Mouse (Mus musculus) cerebellum, adult 18-20 months (tissue): ENCODE measurements around the gene Zfp710.
"Not testable (repeated sequence)": the region's sequence is repeated elsewhere in the genome, so short reads cannot be mapped to it uniquely, and the experiment has no call there.

Experiments
- DNase-seq, 2 experiments: peaks; one replicate each; pipeline ENCODE4 v3.0.0; 2021

Zfp710 gene

GRCm38 (mm10) chr7:80026990-80027635 lies 2.5 kb downstream of the Zfp710 start:
- peak; percentile 52 to 61 for DNase-seq

- peak; percentile 19 to 38 for DNase-seq
Observed at GRCm38 (mm10) chr7:80027636-80028417, 3.2 kb downstream of the Zfp710 start.

- peak; percentile 64 to 74 for DNase-seq
Observed at GRCm38 (mm10) chr7:80028418-80028720, 3.8 kb downstream of the Zfp710 start.

- no peak for DNase-seq
Observed at GRCm38 (mm10) chr7:80030009-80030408, 5.4 kb downstream of the Zfp710 start.

GRCm38 (mm10) chr7:80030486-80030885 lies 5.9 kb downstream of the Zfp710 start:
- DNase-seq: no peak

GRCm38 (mm10) chr7:80030987-80031386 lies 6.4 kb downstream of the Zfp710 start:
- DNase-seq: no peak

- DNase-seq: no peak
Observed at GRCm38 (mm10) chr7:80031478-80031877, 6.9 kb downstream of the Zfp710 start.

- no peak for DNase-seq
Observed at GRCm38 (mm10) chr7:80032216-80033052, 7.8 kb downstream of the Zfp710 start.

- DNase-seq: no peak
Observed at GRCm38 (mm10) chr7:80033064-80033717, 8.6 kb downstream of the Zfp710 start.

- DNase-seq: no peak
Observed at GRCm38 (mm10) chr7:80033771-80034170, 9.2 kb downstream of the Zfp710 start.

- DNase-seq: no peak
Observed at GRCm38 (mm10) chr7:80035086-80035485, 10.5 kb downstream of the Zfp710 start.

- no peak for DNase-seq
Observed at GRCm38 (mm10) chr7:80035748-80036147, 11.1 kb downstream of the Zfp710 start.

GRCm38 (mm10) chr7:80039699-80040098 lies 15.1 kb downstream of the Zfp710 start:
- no peak for DNase-seq

GRCm38 (mm10) chr7:80044170-80044569 lies 19.6 kb downstream of the Zfp710 start:
- no peak for DNase-seq

- no peak for DNase-seq
Observed at GRCm38 (mm10) chr7:80047041-80047440, 22.4 kb downstream of the Zfp710 start.

- DNase-seq: no peak
Observed at GRCm38 (mm10) chr7:80049746-80050145, 25.1 kb downstream of the Zfp710 start.

- not testable (repeated sequence) for DNase-seq
Observed at GRCm38 (mm10) chr7:80050382-80050781, 25.8 kb downstream of the Zfp710 start.

GRCm38 (mm10) chr7:80051835-80052234 lies 27.2 kb downstream of the Zfp710 start:
- DNase-seq: peak in 1 of 2 experiments; percentile 7

- peak in 1 of 2 experiments; percentile 10 for DNase-seq
Observed at GRCm38 (mm10) chr7:80052261-80052660, 27.6 kb downstream of the Zfp710 start.

GRCm38 (mm10) chr7:80053147-80053546 lies 28.5 kb downstream of the Zfp710 start:
- no peak for DNase-seq

GRCm38 (mm10) chr7:80055781-80056180 lies 31.2 kb downstream of the Zfp710 start:
- peak in 1 of 2 experiments; percentile 1 for DNase-seq

GRCm38 (mm10) chr7:80057002-80057691 lies 32.5 kb downstream of the Zfp710 start:
- peak in 1 of 2 experiments; percentile 11 for DNase-seq
